In the genomic region with DNA sequence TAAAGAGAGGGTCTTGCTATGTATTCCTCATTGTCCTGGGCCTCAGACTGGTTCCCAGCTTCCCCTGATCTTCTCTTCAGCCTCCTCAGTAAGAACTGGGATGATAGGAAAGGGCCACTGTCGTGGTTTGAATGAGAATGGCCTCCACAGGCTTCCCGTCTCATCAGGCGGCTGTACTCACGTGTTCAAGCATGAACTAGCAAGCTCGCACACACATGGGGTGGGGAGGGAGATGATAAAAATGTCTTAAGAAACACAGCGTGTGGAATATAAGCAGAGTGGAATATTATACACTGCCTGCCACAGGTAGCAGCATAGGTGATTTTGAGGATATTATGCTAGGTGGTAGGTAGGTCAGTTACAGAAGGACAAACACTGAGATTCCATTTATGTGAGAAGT, we compare ENCODE assay signal across 8 mouse cellular contexts. TPM values are rescaled to one million over a fixed set of nuclear protein-coding genes. Genes with fewer than 3 reads are reported as not detected.
DNase-seq lines count a peak whose midpoint lies in the region; ATAC-seq and TF ChIP-seq lines count a peak whose summit lies in the region.

No protein-coding gene starts in this region.

- WGBS in kidney, postnatal 0 days: 76% methylated on average over 6 of the region's 6 CpGs
- 70% methylated on average over 6 of the region's 6 CpGs for WGBS in embryonic facial prominence, embryonic 10.5 days
- WGBS in intestine, embryonic 14.5 days: 73% methylated on average over 6 of the region's 6 CpGs
- WGBS in neural tube, embryonic 12.5 days: 77% methylated on average over 6 of the region's 6 CpGs

- H3K27ac ChIP-seq in kidney, postnatal 0 days: peak overlapping the region; percentile 83
- H3K27ac ChIP-seq in embryonic facial prominence, embryonic 10.5 days (replicated peaks): peak overlapping the region; percentile 89; the same call in 1 of the 2 replicates
- H3K27ac ChIP-seq in intestine, embryonic 14.5 days (ENCODE audit: low read depth): 0 out of 2 replicates have a peak overlapping the region, but pooled peaks have one; percentile 90
- H3K27ac ChIP-seq in neural tube, embryonic 12.5 days: no peak overlapping the region

- TF ChIP-seq CTCF in kidney, postnatal 0 days (IDR thresholded peaks at IDR 0.05; ENCODE audit: low read depth): no peak

- no peaks in the 10 kb centered on the region for H3K9me3 ChIP-seq in kidney, postnatal 0 days (replicated peaks; ENCODE audit: low read length)
- H3K9me3 ChIP-seq in embryonic facial prominence, embryonic 10.5 days: no peaks in the 10 kb centered on the region
- H3K9me3 ChIP-seq in intestine, embryonic 14.5 days (ENCODE audit: control insufficient read depth, low read length): no peaks in the 10 kb centered on the region
- no peaks in the 10 kb centered on the region for H3K9me3 ChIP-seq in neural tube, embryonic 12.5 days

- no peaks in the 10 kb centered on the region for H3K27me3 ChIP-seq in kidney, postnatal 0 days (ENCODE audit: insufficient read depth, low read length)
- no peaks in the 10 kb centered on the region for H3K27me3 ChIP-seq in embryonic facial prominence, embryonic 10.5 days (replicated peaks; ENCODE audit: low read depth, poor library complexity, severe bottlenecking)
- H3K27me3 ChIP-seq in intestine, embryonic 14.5 days (replicated peaks; ENCODE audit: control insufficient read depth, insufficient read depth, low read length): no peaks in the 10 kb centered on the region
- H3K27me3 ChIP-seq in neural tube, embryonic 12.5 days (replicated peaks): no peaks in the 10 kb centered on the region

- no peak for ATAC-seq in kidney, postnatal 0 days (replicated peaks; ENCODE audit: low FRiP score, low read depth)
- no peak for ATAC-seq in intestine, embryonic 14.5 days (replicated peaks; ENCODE audit: low FRiP score, low TSS enrichment, low read depth)
- no peak for ATAC-seq in neural tube, embryonic 12.5 days (ENCODE audit: low FRiP score, low read depth)
- no peak for ATAC-seq in inflammation-experienced regulatory T-cells, adult 6 months
- ATAC-seq in cerebellum, adult (ENCODE audit: insufficient number of reproducible peaks, low FRiP score, low TSS enrichment): no peak

- H3K4me1 ChIP-seq in kidney, postnatal 0 days (replicated peaks; ENCODE audit: insufficient read depth, low read length): no peaks in the 10 kb centered on the region; the same call in 1 of the 2 replicates
- peaks cover 21% of the 10 kb centered on the region for H3K4me1 ChIP-seq in embryonic facial prominence, embryonic 10.5 days
- peaks cover 11% of the 10 kb centered on the region for H3K4me1 ChIP-seq in intestine, embryonic 14.5 days (replicated peaks; ENCODE audit: control insufficient read depth, insufficient read depth, low read length)
- H3K4me1 ChIP-seq in neural tube, embryonic 12.5 days: peaks cover 18% of the 10 kb centered on the region

- peak overlapping the region; percentile 56; the same call in 1 of the 2 replicates for H3K4me3 ChIP-seq in kidney, postnatal 0 days (replicated peaks; ENCODE audit: low read depth, low read length)
- H3K4me3 ChIP-seq in embryonic facial prominence, embryonic 10.5 days: peak overlapping the region; percentile 66
- H3K4me3 ChIP-seq in intestine, embryonic 14.5 days (ENCODE audit: low read depth, low read length): no peak overlapping the region
- H3K4me3 ChIP-seq in neural tube, embryonic 12.5 days: no peak overlapping the region; the same call in 1 of the 2 replicates

- 0 out of 2 replicates have a peak overlapping the region, but pooled peaks have one; percentile 74 for H3K9ac ChIP-seq in kidney, postnatal 0 days (ENCODE audit: low read depth, low read length)
- peak overlapping the region; percentile 66 for H3K9ac ChIP-seq in intestine, embryonic 14.5 days (ENCODE audit: low read length)
- 0 out of 2 replicates have a peak overlapping the region, but pooled peaks have one; percentile 67 for H3K9ac ChIP-seq in neural tube, embryonic 12.5 days

- H3K4me2 ChIP-seq in kidney, postnatal 0 days (ENCODE audit: low read length): peak overlapping the region; percentile 88; the same call in 1 of the 2 replicates
- peak overlapping the region; percentile 78 for H3K4me2 ChIP-seq in intestine, embryonic 14.5 days (ENCODE audit: low read length)
- peak overlapping the region; percentile 82 for H3K4me2 ChIP-seq in neural tube, embryonic 12.5 days (replicated peaks)

- no peaks in the 10 kb centered on the region for H3K36me3 ChIP-seq in kidney, postnatal 0 days (ENCODE audit: insufficient read depth, low read length)
- peaks cover 4% of the 10 kb centered on the region; the same call in 1 of the 2 replicates for H3K36me3 ChIP-seq in embryonic facial prominence, embryonic 10.5 days (replicated peaks)
- H3K36me3 ChIP-seq in intestine, embryonic 14.5 days (ENCODE audit: control insufficient read depth, insufficient read depth, low read length): peaks cover 3% of the 10 kb centered on the region; the same call in 1 of the 2 replicates
- no peaks in the 10 kb centered on the region for H3K36me3 ChIP-seq in neural tube, embryonic 12.5 days

- no peak for DNase-seq in kidney, postnatal 0 days (ENCODE audit: low spot score)
- DNase-seq in kidney, postnatal 36 days: no peak
- no peak for DNase-seq in embryonic facial prominence, embryonic 10.5 days (ENCODE audit: low spot score)
- no peak for DNase-seq in intestine, embryonic 14.5 days (ENCODE audit: low spot score)
- DNase-seq in left cerebral cortex, postnatal 25 days (ENCODE audit: low spot score in 2 of 2): no peak

- intact Hi-C loops in left cerebral cortex, postnatal 25 days (cut with DNase I): no loop called here

RNA-seq across cellular contexts. Expression of a gene that starts 0.9 kb away (rescaled TPM):
- polyA plus RNA-seq in kidney, postnatal 0 days (2015; fragmentation: Nextera tagmentation; extraction: Ambion mirVana): 7.7 and 8.1 TPM in 2 replicates
- 5.7 and 5.8 TPM in 2 replicates for polyA plus RNA-seq in embryonic facial prominence, embryonic 10.5 days (2016; fragmentation: Nextera tagmentation; extraction: Ambion mirVana)
- polyA plus RNA-seq in intestine, embryonic 14.5 days (2014; fragmentation: Nextera tagmentation; extraction: Ambion mirVana): 6.3 and 7.8 TPM in 2 replicates
- polyA plus RNA-seq in neural tube, embryonic 12.5 days (2016; fragmentation: Nextera tagmentation; extraction: Ambion mirVana): 8.5 and 9.1 TPM in 2 replicates
- 10 to 100 TPM; 22.7 to 31.5 (median 23.6) TPM for polyA plus RNA-seq in inflammation-experienced regulatory T-cells, adult 6 months (2017; shearing (Covaris generic))
- total RNA-seq in left cerebral cortex, postnatal 25 days (2021): 10 to 100 TPM in 1 of 2 experiments, 1 to 10 TPM in 1; 8.8 to 10.6 TPM

RNA-seq across cellular contexts. Expression of a gene that starts 9.1 kb away (rescaled TPM):
- 126 and 133 TPM in 2 replicates for polyA plus RNA-seq in kidney, postnatal 0 days (2015; fragmentation: Nextera tagmentation; extraction: Ambion mirVana)
- polyA plus RNA-seq in embryonic facial prominence, embryonic 10.5 days (2016; fragmentation: Nextera tagmentation; extraction: Ambion mirVana): 99.9 and 105 TPM in 2 replicates
- polyA plus RNA-seq in intestine, embryonic 14.5 days (2014; fragmentation: Nextera tagmentation; extraction: Ambion mirVana): 94.0 and 107 TPM in 2 replicates
- polyA plus RNA-seq in neural tube, embryonic 12.5 days (2016; fragmentation: Nextera tagmentation; extraction: Ambion mirVana): 133 and 139 TPM in 2 replicates
- 100 to 1,000 TPM; 205 to 374 (median 278) TPM for polyA plus RNA-seq in inflammation-experienced regulatory T-cells, adult 6 months (2017; shearing (Covaris generic))
- total RNA-seq in left cerebral cortex, postnatal 25 days (2021): 10 to 100 TPM; 85.5 to 86.4 TPM

RNA-seq across cellular contexts. Expression of a gene that starts 18.5 kb away (rescaled TPM):
- polyA plus RNA-seq in kidney, postnatal 0 days (2015; fragmentation: Nextera tagmentation; extraction: Ambion mirVana): 47.7 and 53.9 TPM in 2 replicates
- 62.1 and 67.9 TPM in 2 replicates for polyA plus RNA-seq in embryonic facial prominence, embryonic 10.5 days (2016; fragmentation: Nextera tagmentation; extraction: Ambion mirVana)
- polyA plus RNA-seq in intestine, embryonic 14.5 days (2014; fragmentation: Nextera tagmentation; extraction: Ambion mirVana): 35.4 and 41.8 TPM in 2 replicates
- 64.4 and 64.6 TPM in 2 replicates for polyA plus RNA-seq in neural tube, embryonic 12.5 days (2016; fragmentation: Nextera tagmentation; extraction: Ambion mirVana)
- 10 to 100 TPM; 44.7 to 81.1 (median 56.4) TPM for polyA plus RNA-seq in inflammation-experienced regulatory T-cells, adult 6 months (2017; shearing (Covaris generic))
- 100 to 1,000 TPM; 107 to 142 TPM for total RNA-seq in left cerebral cortex, postnatal 25 days (2021)

Comparison
In these comparisons a context has a peak if more than half of its experiments do, and no peak if none do; other contexts are left out.
1. H3K4me3 ChIP-seq: peak in kidney, postnatal 0 days (single experiment) and embryonic facial prominence, embryonic 10.5 days (single experiment); none in intestine, embryonic 14.5 days (single experiment) and neural tube, embryonic 12.5 days (single experiment).
2. Peak in every context shown above with its lines, with median percentiles within 50 percentile points of each other: H3K4me2 ChIP-seq and H3K9ac ChIP-seq.